Mouse (Mus musculus) limb, embryonic 10.5 days (tissue): ENCODE data around the gene Mtmr2. TPM values are rescaled to one million over a fixed set of nuclear protein-coding genes. Genes with fewer than 3 reads are reported as not detected.

Experiments used
- polyA plus RNA-seq: library from polyadenylated mRNA; unstranded; fragments of >200 nt; fragmentation: Nextera tagmentation; extraction: Ambion mirVana; gene quantifications from 2 replicates; pipeline ENCODE4 v1.2.1, GENCODE M21; 2016

The Mtmr2 gene
- polyA plus RNA-seq, 1 experiment from 2014 or later, result 88.9 TPM

Other genes starting within 250 kb of the Mtmr2 start
- 62.0 and 66.9 TPM in 2 replicates for gene Cep57, start 78.7 kb downstream of the Mtmr2 start, polyA plus RNA-seq
- gene Fam76b, start 79.3 kb downstream of the Mtmr2 start, polyA plus RNA-seq, result 21.5 and 24.4 TPM in 2 replicates